Mouse (Mus musculus) retina, postnatal 1 day (tissue): ENCODE data around the gene Dctn3.
"Not testable (repeated sequence)": the region's sequence is repeated elsewhere in the genome, so short reads cannot be mapped to it uniquely, and the experiment has no call there.

Source experiments
- DNase-seq: peaks from one replicate; pipeline ENCODE4 v3.0.0-alpha.2; 2012

Dctn3 gene

GRCm38 (mm10) chr4:41722918-41723351, at the start of gene Dctn3:
Gene Dctn3 (minus strand): TSS chr4:41723170.
- DNase-seq: peak; percentile 99

GRCm38 (mm10) chr4:41767301-41767700, 44.3 kb upstream of the Dctn3 start:
- not testable (repeated sequence) for DNase-seq

GRCm38 (mm10) chr4:41763176-41763575, 40.2 kb upstream of the Dctn3 start:
- not testable (repeated sequence) for DNase-seq

GRCm38 (mm10) chr4:41762688-41763114, 39.7 kb upstream of the Dctn3 start:
- not testable (repeated sequence) for DNase-seq

GRCm38 (mm10) chr4:41762099-41762687, 39.2 kb upstream of the Dctn3 start:
- no peak for DNase-seq

GRCm38 (mm10) chr4:41761680-41762079, 38.7 kb upstream of the Dctn3 start:
- no peak for DNase-seq

- no peak for DNase-seq
Measured at GRCm38 (mm10) chr4:41760911-41761310, 37.9 kb upstream of the Dctn3 start.

GRCm38 (mm10) chr4:41760288-41760721, 37.3 kb upstream of the Dctn3 start:
- DNase-seq: peak; percentile 95

GRCm38 (mm10) chr4:41759656-41760287, 36.8 kb upstream of the Dctn3 start:
- no peak for DNase-seq

GRCm38 (mm10) chr4:41759206-41759605, 36.2 kb upstream of the Dctn3 start:
- no peak for DNase-seq

GRCm38 (mm10) chr4:41758701-41759100, 35.7 kb upstream of the Dctn3 start:
- DNase-seq: no peak

GRCm38 (mm10) chr4:41758021-41758420, 35.1 kb upstream of the Dctn3 start:
- DNase-seq: no peak

- no peak for DNase-seq
Measured at GRCm38 (mm10) chr4:41757321-41757720, 34.4 kb upstream of the Dctn3 start.

GRCm38 (mm10) chr4:41756440-41756839, 33.5 kb upstream of the Dctn3 start:
- DNase-seq: no peak

- peak; percentile 88 for DNase-seq
Measured at GRCm38 (mm10) chr4:41755338-41756305, 32.7 kb upstream of the Dctn3 start, which contains the start of gene Sigmar1. Gene Sigmar1 (minus strand): TSS chr4:41756157.

GRCm38 (mm10) chr4:41754797-41755337, 31.9 kb upstream of the Dctn3 start, which contains the start of gene Galt:
Gene Galt (plus strand): TSS chr4:41755228.
- no peak for DNase-seq

- DNase-seq: no peak
Measured at GRCm38 (mm10) chr4:41745021-41745420, 22.1 kb upstream of the Dctn3 start.

GRCm38 (mm10) chr4:41744131-41744530, 21.2 kb upstream of the Dctn3 start:
- no peak for DNase-seq

- DNase-seq: peak; percentile 99
Measured at GRCm38 (mm10) chr4:41741158-41741560, 18.2 kb upstream of the Dctn3 start.

- peak; percentile 24 for DNase-seq
Measured at GRCm38 (mm10) chr4:41740380-41741157, 17.6 kb upstream of the Dctn3 start.

- DNase-seq: no peak
Measured at GRCm38 (mm10) chr4:41739260-41739659, 16.3 kb upstream of the Dctn3 start.

- no peak for DNase-seq
Measured at GRCm38 (mm10) chr4:41738256-41738603, 15.3 kb upstream of the Dctn3 start.
